Mouse (Mus musculus) hindbrain, embryonic 10.5 days (tissue): Measurements from ENCODE around the gene Nhsl2. TPM values are rescaled to one million over a fixed set of nuclear protein-coding genes. Genes with fewer than 3 reads are reported as not detected.

Source experiments
- DNase-seq: peaks from one replicate; pipeline ENCODE4 v3.0.0-alpha.2; 2017; ENCODE audit warnings: low spot score
- H3K27ac ChIP-seq: fragments of 300-500 bp; sonication (generic); 2 replicates; pipeline ENCODE4 v1.5.1; 2016; ENCODE audit warnings: mild to moderate bottlenecking, moderate library complexity
- H3K27me3 ChIP-seq: fragments of 300-500 bp; sonication (generic); 2 replicates; pipeline ENCODE4 v1.6.1; 2016; ENCODE audit warnings: mild to moderate bottlenecking; ENCODE audit not compliant: poor library complexity, insufficient read depth, severe bottlenecking
- H3K36me3 ChIP-seq: fragments of 300-500 bp; sonication (generic); 2 replicates; pipeline ENCODE4 v1.6.1; 2016; ENCODE audit warnings: mild to moderate bottlenecking, moderate library complexity
- H3K4me1 ChIP-seq: fragments of 300-500 bp; sonication (generic); replicated peaks from 2 replicates; pipeline ENCODE4 v1.6.1; 2016; ENCODE audit warnings: mild to moderate bottlenecking
- H3K4me3 ChIP-seq: fragments of 300-500 bp; sonication (generic); 2 replicates; pipeline ENCODE4 v1.5.1; 2016; ENCODE audit warnings: mild to moderate bottlenecking, moderate library complexity
- H3K9me3 ChIP-seq: fragments of 300-500 bp; sonication (generic); 2 replicates; pipeline ENCODE4 v1.6.1; 2016; ENCODE audit warnings: mild to moderate bottlenecking, moderate library complexity
- WGBS: fragments of 180-500 bp; shearing (Covaris S2); methylation state at CpG from one replicate; pipeline ENCODE4 v1.1.7; 2016; 5-methylcytosine and 5-hydroxymethylcytosine counted together
- polyA plus RNA-seq: library from polyadenylated mRNA; unstranded; fragments of >200 nt; fragmentation: Nextera tagmentation; extraction: Ambion mirVana; gene quantifications from 2 replicates; pipeline ENCODE4 v1.2.1, GENCODE M21; 2016

Nhsl2 gene
- polyA plus RNA-seq, 1 experiment from 2014 or later = 16.4 TPM

- no peak for DNase-seq
- Histone ChIP-seq H3K27me3 (peaks cover 68% of the 10 kb centered on the region), H3K9me3 (no peaks in the 10 kb centered on the region), H3K4me3 (no peak overlapping the region), H3K27ac (no peak overlapping the region), H3K4me1 (no peaks in the 10 kb centered on the region), H3K36me3 (no peaks in the 10 kb centered on the region)
- WGBS = 84% methylated on average over 3 of the region's 3 CpGs
These were observed 114.5 kb downstream of the Nhsl2 start for GRCm38 (mm10) chrX:101963711-101964110.

- Histone ChIP-seq H3K9me3 (no peaks in the 10 kb centered on the region), H3K27me3 (peaks cover 56% of the 10 kb centered on the region)
These were observed 123.8 kb downstream of the Nhsl2 start for GRCm38 (mm10) chrX:101973028-101973427.

GRCm38 (mm10) chrX:101976931-101977330, 127.7 kb downstream of the Nhsl2 start:
- peak; percentile 48 for DNase-seq
- Histone ChIP-seq H3K4me3 (no peak overlapping the region), H3K9me3 (no peaks in the 10 kb centered on the region), H3K27me3 (peaks cover 87% of the 10 kb centered on the region), H3K4me1 (no peaks in the 10 kb centered on the region), H3K36me3 (no peaks in the 10 kb centered on the region), H3K27ac (no peak overlapping the region)
- WGBS = 39% methylated on average over 3 of the region's 3 CpGs

More at GRCm38 (mm10) chrX:101973028-101973427, 123.8 kb downstream of the Nhsl2 start:
- 78% methylated on average over 3 of the region's 3 CpGs for WGBS
- DNase-seq = no peak
- H3K36me3 ChIP-seq = no peaks in the 10 kb centered on the region
- no peaks in the 10 kb centered on the region for H3K4me1 ChIP-seq
- no peak overlapping the region for H3K4me3 ChIP-seq
- no peak overlapping the region for H3K27ac ChIP-seq

GRCm38 (mm10) chrX:101978861-101979260, 129.7 kb downstream of the Nhsl2 start:
- H3K27ac ChIP-seq = no peak overlapping the region; the same call in 1 of the 2 replicates

GRCm38 (mm10) chrX:101979267-101979666, 130.1 kb downstream of the Nhsl2 start:
- no peaks in the 10 kb centered on the region for H3K36me3 ChIP-seq
- 44% methylated on average over 5 of the region's 5 CpGs for WGBS
- H3K4me3 ChIP-seq = no peak overlapping the region
- H3K27ac ChIP-seq = no peak overlapping the region
- H3K4me1 ChIP-seq = peaks cover 3% of the 10 kb centered on the region
- H3K9me3 ChIP-seq = no peaks in the 10 kb centered on the region
- DNase-seq = no peak
- H3K27me3 ChIP-seq = peaks cover 85% of the 10 kb centered on the region

More at GRCm38 (mm10) chrX:101978861-101979260, 129.7 kb downstream of the Nhsl2 start:
- Histone ChIP-seq H3K4me3 (no peak overlapping the region), H3K9me3 (no peaks in the 10 kb centered on the region), H3K4me1 (no peaks in the 10 kb centered on the region; the same call in 1 of the 2 replicates), H3K27me3 (peaks cover 85% of the 10 kb centered on the region), H3K36me3 (no peaks in the 10 kb centered on the region)
- DNase-seq = no peak
- WGBS = 51% methylated on average over 2 of the region's 2 CpGs

GRCm38 (mm10) chrX:101980586-101980985, 131.4 kb downstream of the Nhsl2 start:
- Histone ChIP-seq H3K4me1 (peaks cover 12% of the 10 kb centered on the region), H3K36me3 (no peaks in the 10 kb centered on the region), H3K9me3 (no peaks in the 10 kb centered on the region), H3K27ac (no peak overlapping the region), H3K4me3 (no peak overlapping the region), H3K27me3 (peaks cover 85% of the 10 kb centered on the region)
- DNase-seq = no peak
- 88% methylated on average over 2 of the region's 2 CpGs for WGBS

GRCm38 (mm10) chrX:101981450-101981849, 132.3 kb downstream of the Nhsl2 start:
- H3K9me3 ChIP-seq = no peaks in the 10 kb centered on the region
- 39% methylated on average over 2 of the region's 2 CpGs for WGBS
- H3K4me1 ChIP-seq = peaks cover 20% of the 10 kb centered on the region
- no peak for DNase-seq
- H3K27ac ChIP-seq = no peak overlapping the region
- peaks cover 91% of the 10 kb centered on the region for H3K27me3 ChIP-seq
- no peaks in the 10 kb centered on the region for H3K36me3 ChIP-seq
- no peak overlapping the region for H3K4me3 ChIP-seq

GRCm38 (mm10) chrX:101983638-101984037, 134.5 kb downstream of the Nhsl2 start:
- Histone ChIP-seq H3K9me3 (no peaks in the 10 kb centered on the region), H3K4me3 (no peak overlapping the region), H3K27ac (0 out of 2 replicates have a peak overlapping the region, but pooled peaks have one; percentile 16), H3K4me1 (peaks cover 29% of the 10 kb centered on the region), H3K36me3 (no peaks in the 10 kb centered on the region), H3K27me3 (peaks cover 87% of the 10 kb centered on the region)
- no peak for DNase-seq
- WGBS = 72% methylated on average over 6 of the region's 6 CpGs

- H3K9me3 ChIP-seq = no peaks in the 10 kb centered on the region
- H3K27me3 ChIP-seq = peaks cover 84% of the 10 kb centered on the region
- H3K4me3 ChIP-seq = no peak overlapping the region
- peak overlapping the region; percentile 66 for H3K27ac ChIP-seq
- H3K4me1 ChIP-seq = peaks cover 29% of the 10 kb centered on the region
- H3K36me3 ChIP-seq = no peaks in the 10 kb centered on the region
- peak; percentile 60 for DNase-seq
- WGBS = 33% methylated on average over 9 of the region's 9 CpGs
These were observed 137.6 kb downstream of the Nhsl2 start for GRCm38 (mm10) chrX:101986657-101987367.

- Histone ChIP-seq H3K9me3 (no peaks in the 10 kb centered on the region), H3K36me3 (no peaks in the 10 kb centered on the region), H3K27me3 (peaks cover 86% of the 10 kb centered on the region), H3K27ac (peak overlapping the region; percentile 76), H3K4me3 (no peak overlapping the region), H3K4me1 (peaks cover 15% of the 10 kb centered on the region)
- 32% methylated on average over 12 of the region's 12 CpGs for WGBS
- peak; percentile 62 for DNase-seq
These were observed 144.8 kb downstream of the Nhsl2 start for GRCm38 (mm10) chrX:101993841-101994571.

GRCm38 (mm10) chrX:101996726-101997125, 147.5 kb downstream of the Nhsl2 start:
- Histone ChIP-seq H3K36me3 (no peaks in the 10 kb centered on the region), H3K4me3 (no peak overlapping the region), H3K9me3 (no peaks in the 10 kb centered on the region), H3K27me3 (peaks cover 87% of the 10 kb centered on the region), H3K4me1 (peaks cover 15% of the 10 kb centered on the region), H3K27ac (no peak overlapping the region)
- DNase-seq = no peak
- WGBS = 80% methylated on average over 2 of the region's 2 CpGs

- no peaks in the 10 kb centered on the region for H3K36me3 ChIP-seq
- peak overlapping the region; percentile 70 for H3K27ac ChIP-seq
- no peaks in the 10 kb centered on the region for H3K9me3 ChIP-seq
- peaks cover 98% of the 10 kb centered on the region for H3K27me3 ChIP-seq
- H3K4me3 ChIP-seq = peak overlapping the region; percentile 45
- peak; percentile 25 for DNase-seq
- peaks cover 32% of the 10 kb centered on the region for H3K4me1 ChIP-seq
- 21% methylated on average over 20 of the region's 20 CpGs for WGBS
These were observed 154.6 kb downstream of the Nhsl2 start for GRCm38 (mm10) chrX:102003632-102004315.
